Mouse (Mus musculus) heart, embryonic 12.5 days (tissue): ENCODE results near the gene Abcb9. TPM values are rescaled to one million over a fixed set of nuclear protein-coding genes. Genes with fewer than 3 reads are reported as not detected.

Source experiments
- ATAC-seq: fragments of 200-750 bp; cut with Nextera tagmentation; 2 replicates; pipeline ENCODE4 v1.8.0; 2017; ENCODE audit warnings: moderate TSS enrichment, moderate library complexity; ENCODE audit not compliant: insufficient number of reproducible peaks, low FRiP score
- H3K27ac ChIP-seq: fragments of 300-500 bp; sonication (generic); 2 replicates; pipeline ENCODE4 v1.5.1; 2016; ENCODE audit warnings: mild to moderate bottlenecking, moderate library complexity; ENCODE audit not compliant: poor library complexity, severe bottlenecking
- H3K27me3 ChIP-seq: fragments of 300-500 bp; sonication (generic); replicated peaks from 2 replicates; pipeline ENCODE4 v1.6.1; 2016; ENCODE audit warnings: mild to moderate bottlenecking, moderate library complexity
- H3K36me3 ChIP-seq: fragments of 300-500 bp; sonication (generic); 2 replicates; pipeline ENCODE4 v1.6.1; 2016; ENCODE audit warnings: mild to moderate bottlenecking, moderate library complexity
- H3K4me1 ChIP-seq: fragments of 300-500 bp; sonication (generic); replicated peaks from 2 replicates; pipeline ENCODE4 v1.6.1; 2016; ENCODE audit warnings: mild to moderate bottlenecking
- H3K4me2 ChIP-seq: fragments of 300-500 bp; sonication (generic); 2 replicates; pipeline ENCODE4 v1.6.1; 2016; ENCODE audit warnings: mild to moderate bottlenecking, moderate library complexity
- H3K4me3 ChIP-seq: fragments of 300-500 bp; sonication (generic); 2 replicates; pipeline ENCODE4 v1.5.1; 2016; ENCODE audit warnings: mild to moderate bottlenecking
- H3K9ac ChIP-seq: fragments of 300-500 bp; sonication (generic); 2 replicates; pipeline ENCODE4 v1.6.1; 2016; ENCODE audit warnings: mild to moderate bottlenecking, moderate library complexity
- H3K9me3 ChIP-seq: fragments of 300-500 bp; sonication (generic); replicated peaks from 2 replicates; pipeline ENCODE4 v1.6.1; 2016; ENCODE audit warnings: mild to moderate bottlenecking, moderate library complexity
- WGBS: fragments of 180-500 bp; shearing (Covaris S2); methylation state at CpG from one replicate; pipeline ENCODE4 v1.1.7; 2016; 5-methylcytosine and 5-hydroxymethylcytosine counted together
- polyA plus RNA-seq: library from polyadenylated mRNA; unstranded; fragments of >200 nt; fragmentation: Nextera tagmentation; extraction: Ambion mirVana; gene quantifications from 2 replicates; pipeline ENCODE4 v1.2.1, GENCODE M21; 2016

Abcb9 gene
- 1.6 and 1.7 TPM in 2 replicates for polyA plus RNA-seq

DNA sequence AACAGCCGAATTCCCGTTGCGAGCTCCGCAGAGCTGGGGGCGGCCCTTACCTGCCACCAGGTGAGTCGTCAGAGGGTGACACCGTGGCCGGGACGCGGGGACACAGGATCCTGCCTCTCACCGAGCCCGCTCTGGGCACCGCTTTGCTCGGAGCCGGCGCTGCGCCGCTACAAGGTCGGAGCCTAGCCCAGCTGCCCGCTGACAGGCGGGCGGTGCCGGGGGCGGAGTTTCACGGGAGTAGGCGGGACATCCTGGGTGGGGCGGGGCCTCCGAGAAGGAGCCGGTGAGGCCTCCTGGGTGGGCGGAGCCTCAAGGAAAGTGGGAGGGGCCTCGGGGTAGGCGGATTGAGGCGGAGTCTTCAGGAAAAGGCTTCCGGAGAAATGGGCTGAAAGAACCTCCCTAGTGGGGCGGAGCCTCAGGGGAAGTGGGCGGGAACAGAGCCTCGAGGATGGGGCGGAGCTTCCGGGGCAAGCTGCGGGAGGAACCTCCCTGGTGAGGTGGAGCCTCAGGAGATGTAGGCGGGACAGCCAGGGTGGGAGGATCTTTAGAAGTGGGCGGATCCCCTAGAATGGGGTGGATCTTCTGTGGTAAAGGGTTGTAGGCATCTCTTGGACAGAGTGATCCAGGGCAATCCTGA is at the start of gene Abcb9:
Abcb9 (minus strand) TSS at position 203 of the 637 bp plus-strand sequence.
- Histone ChIP-seq H3K27me3 (peaks cover 19% of the 10 kb centered on the region), H3K4me1 (peaks cover 18% of the 10 kb centered on the region), H3K27ac (no peak within 1 kb of the TSS), H3K4me2 (peak within 1 kb of the TSS; percentile 87), H3K36me3 (no peaks in the 10 kb centered on the region), H3K4me3 (peak within 1 kb of the TSS; percentile 57), H3K9me3 (no peaks in the 10 kb centered on the region), H3K9ac (peak within 1 kb of the TSS; percentile 72)
- WGBS: under 1% methylated on average over 42 of the region's 42 CpGs
- ATAC-seq: peak; percentile 90

DNA sequence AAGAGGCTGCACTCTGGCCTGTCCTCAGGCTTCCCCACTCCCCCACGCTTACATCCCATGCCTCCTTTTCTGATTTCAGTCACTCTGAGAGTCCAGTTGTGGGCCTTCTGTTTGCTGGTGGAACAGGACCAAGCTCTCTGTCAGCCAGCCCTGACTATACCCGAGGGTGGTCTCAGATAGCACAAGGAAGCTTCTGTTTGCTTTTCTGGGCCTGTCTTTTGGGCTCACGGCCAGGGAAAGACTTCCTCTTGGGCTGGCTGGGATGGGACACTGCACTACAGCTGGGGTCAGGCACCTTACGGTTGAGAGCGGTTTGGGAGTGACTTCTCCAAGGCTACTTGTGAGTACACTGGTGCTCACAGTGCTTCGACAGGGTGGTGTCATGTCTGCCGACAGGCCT is 42.5 kb upstream of the Abcb9 start:
- no peak overlapping the region for H3K4me3 ChIP-seq
- 63% methylated on average over 7 of the region's 7 CpGs for WGBS
- H3K36me3 ChIP-seq: peaks cover 81% of the 10 kb centered on the region
- H3K4me1 ChIP-seq: peaks cover 16% of the 10 kb centered on the region
- peak; percentile 37 for ATAC-seq
- H3K4me2 ChIP-seq: no peak overlapping the region
- no peak overlapping the region for H3K9ac ChIP-seq
- no peaks in the 10 kb centered on the region for H3K27me3 ChIP-seq
- no peaks in the 10 kb centered on the region for H3K9me3 ChIP-seq
- H3K27ac ChIP-seq: no peak overlapping the region

DNA sequence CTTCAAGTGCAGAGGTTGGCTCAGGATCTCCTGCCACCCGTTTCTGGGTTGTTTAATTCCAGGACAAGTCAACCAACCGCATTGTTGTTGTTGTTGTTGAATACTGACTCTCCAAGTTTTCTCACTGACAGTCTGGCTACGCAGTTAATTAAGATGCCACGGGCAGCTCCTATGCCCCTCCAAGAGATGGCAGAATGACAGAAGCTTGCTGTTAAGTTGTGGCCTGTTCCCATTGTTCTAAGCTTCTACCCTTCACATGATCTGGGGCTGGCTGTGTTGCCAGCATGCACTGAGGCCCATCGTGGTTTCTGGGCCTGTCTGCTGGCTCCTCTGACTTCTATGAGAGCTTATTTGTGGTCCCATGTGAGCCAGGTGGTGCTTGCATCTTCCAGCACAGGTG is 38.7 kb upstream of the Abcb9 start:
- Histone ChIP-seq H3K9me3 (no peaks in the 10 kb centered on the region), H3K27me3 (no peaks in the 10 kb centered on the region), H3K9ac (no peak overlapping the region), H3K27ac (no peak overlapping the region), H3K4me2 (no peak overlapping the region), H3K4me3 (no peak overlapping the region), H3K36me3 (peaks cover 90% of the 10 kb centered on the region), H3K4me1 (peaks cover 16% of the 10 kb centered on the region)
- WGBS: 77% methylated on average over 5 of the region's 5 CpGs
- ATAC-seq: no peak

DNA sequence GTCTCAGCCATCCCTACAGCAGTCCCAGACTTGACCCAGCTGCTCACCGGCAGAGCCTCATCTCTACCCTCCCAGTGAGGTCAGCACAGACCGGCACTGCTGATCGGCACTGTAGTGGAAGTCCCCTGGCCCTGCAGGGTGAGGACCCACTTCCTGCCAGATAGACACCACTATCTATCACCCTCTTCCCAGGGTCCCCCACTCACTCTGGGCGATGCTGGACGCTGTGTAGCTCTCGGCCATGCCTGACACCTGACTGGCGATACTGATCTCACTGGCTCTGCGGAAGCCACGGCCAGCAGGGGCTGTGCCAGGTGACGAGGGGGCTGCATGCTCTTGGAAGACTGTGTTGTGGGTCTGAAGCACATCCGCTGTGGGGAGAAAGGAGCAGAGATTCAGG is 29.5 kb upstream of the Abcb9 start:
- Histone ChIP-seq H3K36me3 (peaks cover 100% of the 10 kb centered on the region), H3K4me3 (no peak overlapping the region), H3K9me3 (no peaks in the 10 kb centered on the region), H3K9ac (no peak overlapping the region), H3K4me2 (no peak overlapping the region), H3K27ac (no peak overlapping the region), H3K4me1 (no peaks in the 10 kb centered on the region), H3K27me3 (no peaks in the 10 kb centered on the region)
- 71% methylated on average over 11 of the region's 11 CpGs for WGBS
- ATAC-seq: no peak

DNA sequence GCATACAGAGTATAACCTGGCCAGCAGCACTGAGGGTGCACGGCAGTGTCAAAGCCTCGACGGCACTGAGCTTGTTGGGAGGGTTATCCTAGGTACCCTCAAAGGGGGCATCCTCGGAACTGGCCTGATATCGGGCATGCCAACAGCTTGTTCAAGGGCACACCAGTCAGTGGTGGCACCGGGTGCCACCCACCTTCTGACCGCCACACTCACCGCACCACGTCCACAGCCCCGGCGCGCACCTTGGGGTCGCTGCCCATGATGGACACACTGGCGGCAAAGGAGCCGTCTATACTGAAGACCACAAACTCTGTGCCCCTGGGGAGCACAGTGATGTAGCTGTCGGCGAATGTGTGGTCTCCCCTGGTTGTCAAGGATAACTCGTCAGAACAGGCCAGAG is 26.8 kb upstream of the Abcb9 start:
- 90% methylated on average over 18 of the region's 18 CpGs for WGBS
- no peaks in the 10 kb centered on the region for H3K27me3 ChIP-seq
- H3K9me3 ChIP-seq: no peaks in the 10 kb centered on the region
- no peak overlapping the region for H3K4me2 ChIP-seq
- no peak overlapping the region for H3K27ac ChIP-seq
- H3K36me3 ChIP-seq: peaks cover 100% of the 10 kb centered on the region
- no peak overlapping the region for H3K4me3 ChIP-seq
- no peak for ATAC-seq
- no peak overlapping the region for H3K9ac ChIP-seq
- H3K4me1 ChIP-seq: peaks cover 12% of the 10 kb centered on the region

GRCm38 (mm10) chr5:124119204-124119603 is 23.6 kb upstream of the Abcb9 start:
- peaks cover 34% of the 10 kb centered on the region for H3K4me1 ChIP-seq
- 75% methylated on average over 5 of the region's 5 CpGs for WGBS
- no peak overlapping the region for H3K27ac ChIP-seq
- 0 out of 2 replicates have a peak overlapping the region, but pooled peaks have one; percentile 2 for H3K9ac ChIP-seq
- ATAC-seq: no peak
- H3K27me3 ChIP-seq: no peaks in the 10 kb centered on the region
- H3K4me2 ChIP-seq: no peak overlapping the region
- H3K9me3 ChIP-seq: no peaks in the 10 kb centered on the region
- H3K36me3 ChIP-seq: peaks cover 80% of the 10 kb centered on the region
- no peak overlapping the region for H3K4me3 ChIP-seq

DNA sequence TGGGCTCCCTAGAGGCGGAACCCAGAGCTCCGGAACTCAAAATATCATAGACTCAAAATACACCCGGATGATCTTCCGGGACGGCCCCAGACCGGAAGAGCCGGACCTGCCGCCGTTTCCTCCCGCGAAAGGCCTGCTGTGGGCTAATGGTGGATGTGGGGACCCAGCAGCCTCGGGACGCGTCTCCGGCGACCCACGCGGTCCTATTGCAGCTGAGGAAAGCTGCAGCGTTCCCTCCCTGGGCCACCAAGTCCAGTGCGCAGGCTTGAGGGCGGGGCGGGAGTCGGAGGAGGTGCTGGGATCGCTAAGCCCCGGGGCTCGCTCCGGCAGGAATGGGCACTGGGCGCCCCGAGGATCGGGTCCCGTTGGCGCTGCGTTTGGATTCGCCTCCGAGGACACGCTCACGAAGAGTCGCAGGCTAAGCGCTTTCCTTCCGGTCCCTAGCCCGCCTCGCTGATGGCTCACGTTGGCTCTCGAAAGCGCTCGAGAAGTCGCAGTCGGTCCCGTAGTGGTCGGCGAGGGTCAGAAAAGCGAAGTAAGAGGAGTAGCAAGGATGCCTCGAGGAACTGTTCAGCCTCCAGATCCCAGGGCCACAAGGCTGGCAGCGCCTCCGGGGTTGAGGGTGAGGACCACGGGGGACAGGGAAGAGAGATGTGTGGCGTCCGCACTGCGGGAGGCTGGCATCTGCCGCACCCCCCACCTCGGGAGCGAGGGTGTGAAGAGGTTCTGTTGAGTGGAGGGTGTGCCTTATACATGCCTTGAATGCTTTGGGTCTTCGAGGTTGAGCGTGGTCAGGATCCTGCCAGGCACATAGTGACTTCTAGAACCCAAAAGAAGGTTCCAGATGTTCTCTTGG is 20.6 kb upstream of the Abcb9 start, which contains the start of gene Arl6ip4:
Arl6ip4 (plus strand) TSS at position 100 of the 856 bp plus-strand sequence.
- H3K9ac ChIP-seq: peak within 1 kb of the TSS; percentile 92
- no peaks in the 10 kb centered on the region for H3K27me3 ChIP-seq
- H3K36me3 ChIP-seq: peaks cover 55% of the 10 kb centered on the region
- H3K4me2 ChIP-seq: peak within 1 kb of the TSS; percentile 89
- H3K27ac ChIP-seq: peak within 1 kb of the TSS; percentile 63
- H3K9me3 ChIP-seq: no peaks in the 10 kb centered on the region
- 2% methylated on average over 64 of the region's 64 CpGs for WGBS
- no peak for ATAC-seq
- H3K4me1 ChIP-seq: peaks cover 49% of the 10 kb centered on the region
- peak within 1 kb of the TSS; percentile 92 for H3K4me3 ChIP-seq

DNA sequence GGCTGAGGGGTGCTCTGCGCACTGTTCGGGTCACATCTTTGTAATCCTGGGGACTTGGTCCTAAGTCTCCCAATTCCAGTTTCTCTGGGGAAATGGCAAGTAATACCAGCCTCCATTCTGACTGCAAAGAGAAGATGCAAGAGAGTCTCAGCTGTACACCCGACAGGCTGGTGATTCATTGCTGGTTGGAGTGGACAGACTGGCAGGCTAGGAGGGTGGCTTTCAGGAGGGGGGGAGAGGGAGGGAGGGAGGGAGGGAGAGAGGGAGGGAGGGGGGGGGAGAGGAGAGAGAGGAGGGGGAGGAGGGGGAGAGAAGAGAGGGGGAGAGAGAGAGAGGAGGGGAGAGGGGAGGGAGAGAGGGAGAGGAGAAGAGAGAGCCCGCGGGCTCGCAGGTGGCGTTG is 19.9 kb upstream of the Abcb9 start:
- Histone ChIP-seq H3K4me2 (peak overlapping the region; percentile 89), H3K27ac (peak overlapping the region; percentile 63), H3K9ac (peak overlapping the region; percentile 92), H3K4me3 (peak overlapping the region; percentile 92), H3K9me3 (no peaks in the 10 kb centered on the region), H3K27me3 (no peaks in the 10 kb centered on the region), H3K36me3 (peaks cover 48% of the 10 kb centered on the region), H3K4me1 (peaks cover 54% of the 10 kb centered on the region)
- no peak for ATAC-seq
- 22% methylated on average over 7 of the region's 7 CpGs for WGBS

GRCm38 (mm10) chr5:124114276-124115025 is 18.9 kb upstream of the Abcb9 start:
- Histone ChIP-seq H3K9me3 (no peaks in the 10 kb centered on the region), H3K4me2 (no peak overlapping the region), H3K27me3 (no peaks in the 10 kb centered on the region), H3K27ac (no peak overlapping the region), H3K9ac (no peak overlapping the region), H3K4me3 (no peak overlapping the region), H3K36me3 (peaks cover 37% of the 10 kb centered on the region), H3K4me1 (peaks cover 54% of the 10 kb centered on the region)
- WGBS: 89% methylated on average over 24 of the region's 24 CpGs
- no peak for ATAC-seq

GRCm38 (mm10) chr5:124113030-124113429 is 17.4 kb upstream of the Abcb9 start:
- no peak for ATAC-seq
- H3K27ac ChIP-seq: peak overlapping the region; percentile 86
- H3K9me3 ChIP-seq: no peaks in the 10 kb centered on the region
- H3K9ac ChIP-seq: peak overlapping the region; percentile 85
- peaks cover 23% of the 10 kb centered on the region for H3K36me3 ChIP-seq
- no peaks in the 10 kb centered on the region for H3K27me3 ChIP-seq
- peaks cover 46% of the 10 kb centered on the region for H3K4me1 ChIP-seq
- peak overlapping the region; percentile 95 for H3K4me3 ChIP-seq
- peak overlapping the region; percentile 97 for H3K4me2 ChIP-seq
- 21% methylated on average over 14 of the region's 14 CpGs for WGBS

GRCm38 (mm10) chr5:124112531-124112930 is 16.9 kb upstream of the Abcb9 start:
- Histone ChIP-seq H3K4me1 (peaks cover 43% of the 10 kb centered on the region), H3K27me3 (no peaks in the 10 kb centered on the region), H3K9me3 (no peaks in the 10 kb centered on the region), H3K27ac (peak overlapping the region; percentile 86), H3K4me2 (peak overlapping the region; percentile 97), H3K9ac (peak overlapping the region; percentile 85), H3K36me3 (peaks cover 18% of the 10 kb centered on the region; the same call in 1 of the 2 replicates), H3K4me3 (peak overlapping the region; percentile 95)
- 1% methylated on average over 18 of the region's 18 CpGs for WGBS
- no peak for ATAC-seq
